2 mouse cellular contexts compared by ENCODE assay signal in genomic region chr13:99503370-99503979, GRCm38 (mm10).
TF ChIP-seq lines count a peak whose summit lies in the region.

No protein-coding gene starts in this region.

TF ChIP-seq in CH12.LX, 34 proteins besides CTCF, POLR2A, EP300 and RAD21 (continued from another document):
- peak; percentile 70 for TF ChIP-seq ZNF384 (IDR thresholded peaks at IDR 0.05; ENCODE audit: low read depth, low read length)
- TF ChIP-seq JUND (conservative IDR thresholded peaks at IDR 0.05; ENCODE audit: low read depth, low read length) = no peak
- TF ChIP-seq MAZ (IDR thresholded peaks at IDR 0.05; ENCODE audit: low read depth, low read length) = no peak
- TF ChIP-seq CHD2 (IDR thresholded peaks at IDR 0.05; ENCODE audit: low read length) = no peak
- peak; percentile 75; the same call in 1 of the 2 replicates for TF ChIP-seq MEF2A (IDR thresholded peaks at IDR 0.05; ENCODE audit: borderline replicate concordance, low read depth, low read length)
- peak; percentile 52 for TF ChIP-seq ETS1 (conservative IDR thresholded peaks at IDR 0.05; ENCODE audit: low read depth, low read length)
- TF ChIP-seq USF2 (conservative IDR thresholded peaks at IDR 0.05; ENCODE audit: low read depth, low read length) = no peak
- TF ChIP-seq ZMIZ1 (IDR thresholded peaks at IDR 0.05; ENCODE audit: low read depth, low read length) = no peak
- TF ChIP-seq IRF4 (IDR thresholded peaks at IDR 0.05; ENCODE audit: low read depth, low read length) = peak; percentile 22; the same call in 1 of the 2 replicates
- TF ChIP-seq MAFK (IDR thresholded peaks at IDR 0.05; ENCODE audit: insufficient replicate concordance, low read length) = peak; percentile 41; the same call in 1 of the 2 replicates
- TF ChIP-seq NELFE (IDR thresholded peaks at IDR 0.05; ENCODE audit: low read depth, low read length) = no peak

TF ChIP-seq in myocyte, 11 proteins besides CTCF, POLR2A, EP300 and RAD21 (continued from another document):
- TF ChIP-seq E2F4 (IDR thresholded peaks at IDR 0.05; ENCODE audit: insufficient read depth) (no peak), MYOD1 (IDR thresholded peaks at IDR 0.05; ENCODE audit: control insufficient read depth in 1 of 3, insufficient read length in 2 of 3, low read depth in 2 of 3) (peak in 1 of 3 experiments; percentile 42), SRF (IDR thresholded peaks at IDR 0.05; ENCODE audit: control insufficient read depth, insufficient read length, low read depth) (no peak), MAX (IDR thresholded peaks at IDR 0.05; ENCODE audit: low read depth) (peak; percentile 35), MYOG (IDR thresholded peaks at IDR 0.05; ENCODE audit: control insufficient read depth in 1 of 3, insufficient read depth in 1 of 3, insufficient read length in 2 of 3, low read depth in 2 of 3) (peak in 1 of 3 experiments; percentile 9)
